Mouse (Mus musculus): ENCODE data around the gene Pcca. TPM values are rescaled to one million over a fixed set of nuclear protein-coding genes. Genes with fewer than 3 reads are reported as not detected.

Pcca gene
- polyA plus RNA-seq, 1 experiment from 2014 or later, result 32.2 TPM

GRCm38 (mm10) chr14:122755559-122755958, 221.4 kb downstream of the Pcca start:
- Histone ChIP-seq H3K36me3 (no peaks in the 10 kb centered on the region), H3K27ac (replicated peaks) (no peak overlapping the region), H3K4me1 (0 out of 2 replicates have a peak, but pooled peaks cover 6% of the 10 kb centered on the region), H3K9me3 (no peaks in the 10 kb centered on the region), H3K4me2 (replicated peaks) (no peak overlapping the region), H3K9ac (replicated peaks) (no peak overlapping the region), H3K27me3 (no peaks in the 10 kb centered on the region), H3K4me3 (no peak overlapping the region)
- 69% methylated on average over 13 of the region's 13 CpGs for WGBS
- no peak for ATAC-seq (ENCODE audit: low FRiP score, low read depth)

- H3K4me2 ChIP-seq (replicated peaks), result no peak overlapping the region
- no peaks in the 10 kb centered on the region for H3K36me3 ChIP-seq
- H3K27me3 ChIP-seq, result no peaks in the 10 kb centered on the region
- H3K27ac ChIP-seq (replicated peaks), result no peak overlapping the region
- WGBS, result 96% methylated on average over 1 of the region's 1 CpGs
- no peak overlapping the region for H3K9ac ChIP-seq (replicated peaks)
- H3K9me3 ChIP-seq, result no peaks in the 10 kb centered on the region
- no peak overlapping the region for H3K4me3 ChIP-seq
- H3K4me1 ChIP-seq, result peaks cover 6% of the 10 kb centered on the region; the same call in 1 of the 2 replicates
- no peak for ATAC-seq (ENCODE audit: low FRiP score, low read depth)
These were observed 222.5 kb downstream of the Pcca start for GRCm38 (mm10) chr14:122756671-122757070.

DNA sequence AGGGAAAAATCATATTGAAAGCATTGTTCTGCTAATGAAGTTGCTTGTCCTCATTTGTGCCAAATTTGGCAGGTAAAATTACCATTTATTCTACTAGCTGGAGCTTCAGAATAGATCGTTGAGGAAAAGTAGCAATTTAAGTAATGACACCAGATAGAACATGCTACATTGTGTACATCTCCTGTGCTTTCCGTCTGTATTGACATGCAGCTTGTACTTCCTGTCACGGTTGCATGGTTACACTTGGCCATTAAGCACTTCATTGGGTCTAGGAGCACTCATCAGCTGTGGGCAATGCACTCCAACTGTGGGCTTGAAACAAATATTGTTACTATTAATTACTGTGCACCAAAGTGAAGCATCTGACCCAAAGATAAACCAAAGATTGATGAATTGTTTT, 225.8 kb downstream of the Pcca start:
- 79% methylated on average over 3 of the region's 3 CpGs for WGBS
- Histone ChIP-seq H3K27ac (replicated peaks) (no peak overlapping the region), H3K9ac (replicated peaks) (no peak overlapping the region), H3K27me3 (no peaks in the 10 kb centered on the region), H3K4me2 (replicated peaks) (no peak overlapping the region), H3K4me3 (no peak overlapping the region), H3K9me3 (no peaks in the 10 kb centered on the region), H3K36me3 (no peaks in the 10 kb centered on the region), H3K4me1 (peaks cover 7% of the 10 kb centered on the region; the same call in 1 of the 2 replicates)
- no peak for ATAC-seq (ENCODE audit: low FRiP score, low read depth)

- Histone ChIP-seq H3K4me1 (peaks cover 7% of the 10 kb centered on the region; the same call in 1 of the 2 replicates), H3K9me3 (no peaks in the 10 kb centered on the region), H3K4me2 (replicated peaks) (no peak overlapping the region), H3K4me3 (no peak overlapping the region), H3K9ac (replicated peaks) (no peak overlapping the region), H3K27me3 (no peaks in the 10 kb centered on the region), H3K27ac (replicated peaks) (no peak overlapping the region), H3K36me3 (no peaks in the 10 kb centered on the region)
- no peak for ATAC-seq (ENCODE audit: low FRiP score, low read depth)
These were observed 226.7 kb downstream of the Pcca start for GRCm38 (mm10) chr14:122760803-122761202.

DNA sequence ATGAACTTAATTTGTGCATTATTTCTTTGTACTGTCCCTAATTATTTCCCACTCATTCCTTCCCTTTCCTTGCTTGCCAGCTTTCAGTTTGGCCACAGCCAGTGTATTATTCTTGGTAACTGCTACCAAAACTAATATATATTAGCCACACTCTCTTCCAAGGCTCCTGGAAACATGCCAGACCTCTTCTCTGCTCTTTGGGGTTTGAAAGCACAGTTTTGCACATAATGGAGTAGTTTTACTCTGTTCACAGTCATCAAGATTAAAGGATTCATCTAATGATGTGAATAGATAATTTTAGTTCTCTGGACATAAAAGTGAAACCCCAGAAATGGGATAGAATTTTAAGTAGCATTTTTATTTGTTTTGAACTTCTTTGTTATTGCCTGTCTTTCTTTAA, 228.5 kb downstream of the Pcca start:
- H3K27ac ChIP-seq (replicated peaks), result no peak overlapping the region
- H3K27me3 ChIP-seq, result no peaks in the 10 kb centered on the region
- H3K36me3 ChIP-seq, result no peaks in the 10 kb centered on the region
- no peak overlapping the region for H3K4me3 ChIP-seq
- H3K9me3 ChIP-seq, result no peaks in the 10 kb centered on the region
- no peak overlapping the region for H3K9ac ChIP-seq (replicated peaks)
- no peak for ATAC-seq (ENCODE audit: low FRiP score, low read depth)
- no peak overlapping the region for H3K4me2 ChIP-seq (replicated peaks)
- peaks cover 7% of the 10 kb centered on the region; the same call in 1 of the 2 replicates for H3K4me1 ChIP-seq

GRCm38 (mm10) chr14:122765951-122766350, 231.8 kb downstream of the Pcca start:
- H3K9me3 ChIP-seq, result no peaks in the 10 kb centered on the region
- 73% methylated on average over 2 of the region's 2 CpGs for WGBS

DNA sequence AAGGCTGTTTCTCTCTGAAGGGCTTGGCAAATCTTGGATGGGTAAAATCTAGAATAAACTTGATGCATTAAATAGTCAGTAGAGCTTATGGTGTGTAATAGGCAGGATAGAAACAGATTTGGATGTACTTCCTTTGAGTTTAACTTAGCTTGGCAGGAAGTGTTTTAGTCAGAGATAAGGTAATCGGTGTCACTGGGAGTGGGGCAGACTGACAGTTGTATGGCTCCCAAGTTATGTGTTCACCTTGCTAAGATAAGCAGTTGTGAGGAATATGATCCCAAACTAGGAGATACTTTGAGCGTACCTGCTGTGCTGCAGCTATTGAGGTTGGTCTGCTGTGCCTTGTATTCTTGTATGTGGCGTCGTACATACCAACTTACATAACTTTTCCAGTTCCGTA, 232.3 kb downstream of the Pcca start:
- ATAC-seq (ENCODE audit: low FRiP score, low read depth), result no peak
- no peak overlapping the region for H3K4me3 ChIP-seq
- no peaks in the 10 kb centered on the region for H3K9me3 ChIP-seq
- H3K27ac ChIP-seq (replicated peaks), result no peak overlapping the region
- no peak overlapping the region for H3K9ac ChIP-seq (replicated peaks)
- no peaks in the 10 kb centered on the region for H3K36me3 ChIP-seq
- H3K4me2 ChIP-seq (replicated peaks), result no peak overlapping the region
- H3K27me3 ChIP-seq, result no peaks in the 10 kb centered on the region
- H3K4me1 ChIP-seq, result peaks cover 7% of the 10 kb centered on the region; the same call in 1 of the 2 replicates
- WGBS, result 97% methylated on average over 5 of the region's 5 CpGs

More at GRCm38 (mm10) chr14:122765951-122766350, 231.8 kb downstream of the Pcca start:
- Histone ChIP-seq H3K4me1 (peaks cover 7% of the 10 kb centered on the region; the same call in 1 of the 2 replicates), H3K9ac (replicated peaks) (no peak overlapping the region), H3K36me3 (no peaks in the 10 kb centered on the region), H3K27me3 (no peaks in the 10 kb centered on the region), H3K4me3 (no peak overlapping the region), H3K27ac (replicated peaks) (no peak overlapping the region), H3K4me2 (replicated peaks) (no peak overlapping the region)
- ATAC-seq (ENCODE audit: low FRiP score, low read depth), result no peak

DNA sequence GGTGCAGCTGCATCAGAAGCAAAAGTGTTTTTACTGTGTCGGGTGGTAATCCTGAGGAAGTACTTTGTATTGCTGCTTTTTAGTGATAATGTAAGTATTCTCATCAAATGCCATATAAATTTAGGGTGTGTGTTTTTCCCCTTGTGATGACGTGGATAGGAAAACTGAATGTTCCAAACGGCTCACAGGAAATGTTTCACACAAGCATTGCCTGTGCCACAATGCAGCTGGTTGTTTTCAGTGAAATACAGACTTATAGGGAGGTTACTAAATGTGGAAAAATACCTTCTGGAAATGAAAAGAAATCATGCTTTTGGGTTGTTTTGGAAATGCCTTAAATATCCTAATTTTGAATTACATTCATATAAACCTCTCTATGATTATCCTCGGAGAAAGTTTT, 250.6 kb downstream of the Pcca start:
- Histone ChIP-seq H3K4me3 (no peak overlapping the region), H3K27me3 (no peaks in the 10 kb centered on the region), H3K36me3 (no peaks in the 10 kb centered on the region), H3K9me3 (no peaks in the 10 kb centered on the region), H3K4me2 (replicated peaks) (no peak overlapping the region), H3K9ac (replicated peaks) (no peak overlapping the region), H3K27ac (replicated peaks) (no peak overlapping the region), H3K4me1 (no peaks in the 10 kb centered on the region)
- WGBS, result 89% methylated on average over 4 of the region's 4 CpGs
- no peak for ATAC-seq (ENCODE audit: low FRiP score, low read depth)

- Histone ChIP-seq H3K9ac (replicated peaks) (no peak overlapping the region), H3K4me3 (no peak overlapping the region), H3K4me1 (no peaks in the 10 kb centered on the region), H3K27me3 (no peaks in the 10 kb centered on the region), H3K9me3 (no peaks in the 10 kb centered on the region), H3K27ac (replicated peaks) (no peak overlapping the region), H3K4me2 (replicated peaks) (no peak overlapping the region), H3K36me3 (no peaks in the 10 kb centered on the region)
- WGBS, result 82% methylated on average over 2 of the region's 2 CpGs
- ATAC-seq (ENCODE audit: low FRiP score, low read depth), result no peak
These were observed 254.1 kb downstream of the Pcca start for GRCm38 (mm10) chr14:122788199-122788598.

GRCm38 (mm10) chr14:122790111-122790510, 256.0 kb downstream of the Pcca start:
- no peaks in the 10 kb centered on the region for H3K4me1 ChIP-seq
- ATAC-seq (ENCODE audit: low FRiP score, low read depth), result no peak
- no peak overlapping the region for H3K4me2 ChIP-seq (replicated peaks)
- no peak overlapping the region for H3K27ac ChIP-seq (replicated peaks)
- no peak overlapping the region for H3K9ac ChIP-seq (replicated peaks)
- no peaks in the 10 kb centered on the region for H3K27me3 ChIP-seq
- 88% methylated on average over 7 of the region's 7 CpGs for WGBS
- H3K36me3 ChIP-seq, result no peaks in the 10 kb centered on the region
- H3K4me3 ChIP-seq, result no peak overlapping the region
- no peaks in the 10 kb centered on the region for H3K9me3 ChIP-seq

- no peak for ATAC-seq (ENCODE audit: low FRiP score, low read depth)
- Histone ChIP-seq H3K9me3 (no peaks in the 10 kb centered on the region), H3K36me3 (no peaks in the 10 kb centered on the region), H3K9ac (replicated peaks) (no peak overlapping the region), H3K27ac (replicated peaks) (no peak overlapping the region), H3K27me3 (no peaks in the 10 kb centered on the region), H3K4me2 (replicated peaks) (no peak overlapping the region), H3K4me3 (no peak overlapping the region), H3K4me1 (peaks cover 4% of the 10 kb centered on the region; the same call in 1 of the 2 replicates)
- WGBS, result 93% methylated on average over 4 of the region's 4 CpGs
These were observed 259.2 kb downstream of the Pcca start for GRCm38 (mm10) chr14:122793368-122793767.

- H3K9me3 ChIP-seq, result no peaks in the 10 kb centered on the region
- 91% methylated on average over 4 of the region's 4 CpGs for WGBS
- no peaks in the 10 kb centered on the region for H3K36me3 ChIP-seq
- H3K4me3 ChIP-seq, result no peak overlapping the region
- peaks cover 4% of the 10 kb centered on the region; the same call in 1 of the 2 replicates for H3K4me1 ChIP-seq
- ATAC-seq (ENCODE audit: low FRiP score, low read depth), result no peak
- no peak overlapping the region for H3K4me2 ChIP-seq (replicated peaks)
- H3K9ac ChIP-seq (replicated peaks), result no peak overlapping the region
- no peaks in the 10 kb centered on the region for H3K27me3 ChIP-seq
- no peak overlapping the region for H3K27ac ChIP-seq (replicated peaks)
These were observed 266.2 kb downstream of the Pcca start for GRCm38 (mm10) chr14:122800296-122800695.

DNA sequence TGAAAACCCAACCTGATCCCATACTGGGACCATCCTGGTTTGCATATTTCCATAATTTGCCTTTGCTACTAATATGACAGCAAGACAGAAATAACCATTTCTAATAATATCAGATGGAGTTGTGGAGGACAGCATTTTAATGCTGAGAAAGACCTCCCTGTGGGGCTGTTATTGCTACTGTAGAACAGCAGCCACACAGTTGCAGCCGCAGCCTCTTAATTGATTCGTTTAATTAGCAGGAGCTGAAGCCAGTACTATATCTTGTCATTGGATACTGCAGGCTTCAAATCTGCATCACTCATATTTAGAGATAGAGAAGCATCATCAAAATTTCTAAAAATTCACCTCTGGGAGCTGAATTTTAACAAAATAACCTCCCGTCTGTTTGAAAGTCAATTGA, 286.9 kb downstream of the Pcca start:
- H3K27ac ChIP-seq (replicated peaks), result no peak overlapping the region
- H3K36me3 ChIP-seq, result no peaks in the 10 kb centered on the region
- H3K4me1 ChIP-seq, result no peaks in the 10 kb centered on the region
- no peak overlapping the region for H3K4me3 ChIP-seq
- no peak overlapping the region for H3K4me2 ChIP-seq (replicated peaks)
- H3K9ac ChIP-seq (replicated peaks), result no peak overlapping the region
- no peaks in the 10 kb centered on the region for H3K9me3 ChIP-seq
- 93% methylated on average over 3 of the region's 3 CpGs for WGBS
- ATAC-seq (ENCODE audit: low FRiP score, low read depth), result no peak
- H3K27me3 ChIP-seq, result no peaks in the 10 kb centered on the region
